Mouse (Mus musculus): ENCODE measurements around the gene Sar1b. TPM values are rescaled to one million over a fixed set of nuclear protein-coding genes. Genes with fewer than 3 reads are reported as not detected.

Sar1b gene
- polyA plus RNA-seq, 1 experiment from 2014 or later: 116 TPM

GRCm38 (mm10) chr11:51841149-51841548 lies 77.7 kb downstream of the Sar1b start:
- no peak overlapping the region for H3K27ac ChIP-seq (ENCODE audit: low read depth, low read length)
- no peaks in the 10 kb centered on the region; the same call in 1 of the 2 replicates for H3K4me1 ChIP-seq (ENCODE audit: control insufficient read depth, insufficient read depth, low read length)
- no peaks in the 10 kb centered on the region for H3K27me3 ChIP-seq (ENCODE audit: control insufficient read depth, insufficient read depth, low read length)
- no peaks in the 10 kb centered on the region for H3K36me3 ChIP-seq (ENCODE audit: control insufficient read depth, insufficient read depth, low read length)
- no peak overlapping the region for H3K9ac ChIP-seq (ENCODE audit: low read depth, low read length)
- no peak overlapping the region for H3K4me2 ChIP-seq (replicated peaks; ENCODE audit: low read depth, low read length)
- H3K9me3 ChIP-seq (ENCODE audit: control insufficient read depth, low read length): no peaks in the 10 kb centered on the region
- WGBS: 44% methylated on average over 9 of the region's 9 CpGs
- no peak overlapping the region for H3K4me3 ChIP-seq (ENCODE audit: low read length)
- ATAC-seq (ENCODE audit: low FRiP score, low TSS enrichment): no peak

Other genes starting within 250 kb of the Sar1b start
- gene Phykpl, start 178.9 kb upstream of the Sar1b start, polyA plus RNA-seq (2014; fragmentation: Nextera tagmentation; extraction: Ambion mirVana): 15.9 and 23.2 TPM in 2 replicates
- gene Hnrnpab, start 156.8 kb upstream of the Sar1b start, polyA plus RNA-seq (2014; fragmentation: Nextera tagmentation; extraction: Ambion mirVana): 628 and 680 TPM in 2 replicates
- gene Nhp2, start 144.0 kb upstream of the Sar1b start, polyA plus RNA-seq (2014; fragmentation: Nextera tagmentation; extraction: Ambion mirVana): 211 and 264 TPM in 2 replicates
- 38.9 and 48.7 TPM in 2 replicates for gene Rmnd5b, start 127.8 kb upstream of the Sar1b start, polyA plus RNA-seq (2014; fragmentation: Nextera tagmentation; extraction: Ambion mirVana)
- gene N4bp3, start 112.8 kb upstream of the Sar1b start, polyA plus RNA-seq (2014; fragmentation: Nextera tagmentation; extraction: Ambion mirVana): 18.5 and 22.6 TPM in 2 replicates
- 2.4 and 3.8 TPM in 2 replicates for gene D930048N14Rik, start 112.7 kb upstream of the Sar1b start, polyA plus RNA-seq (2014; fragmentation: Nextera tagmentation; extraction: Ambion mirVana)
- gene 0610009B22Rik, start 74.8 kb upstream of the Sar1b start, polyA plus RNA-seq (2014; fragmentation: Nextera tagmentation; extraction: Ambion mirVana): 105 and 142 TPM in 2 replicates
- 12.4 and 18.3 TPM in 2 replicates for gene Sec24a, start 53 bp upstream of the Sar1b start, polyA plus RNA-seq (2014; fragmentation: Nextera tagmentation; extraction: Ambion mirVana)
- 0.37 and 0.38 TPM in 2 replicates for gene Jade2, start 94.0 kb downstream of the Sar1b start, polyA plus RNA-seq (2014; fragmentation: Nextera tagmentation; extraction: Ambion mirVana)
- 87.9 and 104 TPM in 2 replicates for gene Cdkn2aipnl, start 204.0 kb downstream of the Sar1b start, polyA plus RNA-seq (2014; fragmentation: Nextera tagmentation; extraction: Ambion mirVana)
- gene Ube2b, start 237.1 kb downstream of the Sar1b start, polyA plus RNA-seq (2014; fragmentation: Nextera tagmentation; extraction: Ambion mirVana): 149 and 215 TPM in 2 replicates
- gene Cdkl3, start 240.5 kb downstream of the Sar1b start, polyA plus RNA-seq (2014; fragmentation: Nextera tagmentation; extraction: Ambion mirVana): 9.7 and 10.1 TPM in 2 replicates

Measured in kidney, embryonic 14.5 days (tissue).